Comparison of ENCODE assay signal across 8 mouse cellular contexts in genomic region chr1:71652551-71653399, GRCm38 (mm10). TPM values are rescaled to one million over a fixed set of nuclear protein-coding genes. Genes with fewer than 3 reads are reported as not detected.
DNase-seq lines count a peak whose midpoint lies in the region; ATAC-seq lines count a peak whose summit lies in the region.

Fn1 (minus strand) TSS chr1:71653200.

- no peaks in the 10 kb centered on the region for H3K9me3 ChIP-seq in embryonic facial prominence, embryonic 11.5 days (replicated peaks; ENCODE audit: control insufficient read depth, low read length)
- H3K9me3 ChIP-seq in intestine, embryonic 16.5 days (ENCODE audit: control insufficient read depth, low read length): no peaks in the 10 kb centered on the region
- H3K9me3 ChIP-seq in midbrain, embryonic 10.5 days (replicated peaks): no peaks in the 10 kb centered on the region

- peaks cover 2% of the 10 kb centered on the region; the same call in 1 of the 2 replicates for H3K4me1 ChIP-seq in embryonic facial prominence, embryonic 11.5 days (ENCODE audit: control insufficient read depth, insufficient read depth, low read length)
- peaks cover 12% of the 10 kb centered on the region for H3K4me1 ChIP-seq in intestine, embryonic 16.5 days (ENCODE audit: control insufficient read depth, insufficient read depth, low read length)
- H3K4me1 ChIP-seq in midbrain, embryonic 10.5 days: peaks cover 29% of the 10 kb centered on the region

- no peaks in the 10 kb centered on the region; the same call in 1 of the 2 replicates for H3K36me3 ChIP-seq in embryonic facial prominence, embryonic 11.5 days (replicated peaks; ENCODE audit: control insufficient read depth, insufficient read depth, low read depth, low read length)
- no peaks in the 10 kb centered on the region for H3K36me3 ChIP-seq in intestine, embryonic 16.5 days (ENCODE audit: control insufficient read depth, insufficient read depth, low read length)
- H3K36me3 ChIP-seq in midbrain, embryonic 10.5 days: peaks cover 28% of the 10 kb centered on the region

- under 1% methylated on average over 62 of the region's 63 CpGs for WGBS in embryonic facial prominence, embryonic 11.5 days
- WGBS in intestine, embryonic 16.5 days: under 1% methylated on average over 63 of the region's 63 CpGs
- under 1% methylated on average over 60 of the region's 63 CpGs for WGBS in midbrain, embryonic 10.5 days

- peak within 1 kb of the TSS; percentile 97 for H3K27ac ChIP-seq in embryonic facial prominence, embryonic 11.5 days (replicated peaks; ENCODE audit: low read depth, low read length)
- peak within 1 kb of the TSS; percentile 90 for H3K27ac ChIP-seq in intestine, embryonic 16.5 days (ENCODE audit: low read length)
- peak within 1 kb of the TSS; percentile 97 for H3K27ac ChIP-seq in midbrain, embryonic 10.5 days (replicated peaks)

- peak within 1 kb of the TSS; percentile 71 for H3K4me3 ChIP-seq in embryonic facial prominence, embryonic 11.5 days (ENCODE audit: low read depth, low read length)
- peak within 1 kb of the TSS; percentile 68 for H3K4me3 ChIP-seq in intestine, embryonic 16.5 days (ENCODE audit: low read length)
- peak within 1 kb of the TSS; percentile 79 for H3K4me3 ChIP-seq in midbrain, embryonic 10.5 days

- ATAC-seq in embryonic facial prominence, embryonic 11.5 days (replicated peaks; ENCODE audit: insufficient number of reproducible peaks, low FRiP score, low TSS enrichment, low read depth): peak; percentile 97
- ATAC-seq in intestine, embryonic 16.5 days: peak; percentile 91
- ATAC-seq in inflammation-experienced regulatory T-cells, adult 6 months: no peak

- peak within 1 kb of the TSS; percentile 94 for H3K9ac ChIP-seq in embryonic facial prominence, embryonic 11.5 days (replicated peaks; ENCODE audit: low read length)
- H3K9ac ChIP-seq in intestine, embryonic 16.5 days (ENCODE audit: low read depth, low read length): peak within 1 kb of the TSS; percentile 83

- peak within 1 kb of the TSS; percentile 75 for H3K4me2 ChIP-seq in embryonic facial prominence, embryonic 11.5 days (ENCODE audit: low read depth, low read length)
- H3K4me2 ChIP-seq in intestine, embryonic 16.5 days (ENCODE audit: low read depth, low read length): peak within 1 kb of the TSS; percentile 94

- peak; percentile 83 for DNase-seq in adrenal gland, postnatal 14 days
- peak; percentile 98 for DNase-seq in embryonic facial prominence, embryonic 11.5 days (ENCODE audit: low spot score)
- no peak for DNase-seq in gonadal fat pad, adult 2 months (ENCODE audit: low read depth)
- peak; percentile 81 for DNase-seq in left cerebral cortex, postnatal 4 days
- peak; percentile 95 for DNase-seq in midbrain, embryonic 10.5 days (ENCODE audit: low spot score)
- DNase-seq in skeletal muscle tissue, adult 2 months (ENCODE audit: low read depth, low spot score): peak; percentile 81

- intact Hi-C loops in left cerebral cortex, postnatal 4 days (cut with DNase I): no loop called here

- H3K27me3 ChIP-seq in embryonic facial prominence, embryonic 11.5 days (ENCODE audit: control insufficient read depth, insufficient read depth, low read length): no peaks in the 10 kb centered on the region
- no peaks in the 10 kb centered on the region for H3K27me3 ChIP-seq in intestine, embryonic 16.5 days (replicated peaks; ENCODE audit: control insufficient read depth, insufficient read depth, low read length)
- H3K27me3 ChIP-seq in midbrain, embryonic 10.5 days (ENCODE audit: low read depth, poor library complexity, severe bottlenecking): peaks cover 6% of the 10 kb centered on the region; the same call in 1 of the 2 replicates

RNA-seq across cellular contexts. Expression of gene Fn1, which starts in this region (rescaled TPM):
- 178 and 299 TPM in 2 replicates for total RNA-seq in adrenal gland, postnatal 14 days (2021)
- 125 TPM in 2 replicates for polyA plus RNA-seq in embryonic facial prominence, embryonic 11.5 days (2014; fragmentation: Nextera tagmentation; extraction: Ambion mirVana)
- 126 and 131 TPM in 2 replicates for polyA plus RNA-seq in gonadal fat pad, adult 2 months (2012; rRNA removed)
- 63.2 and 64.2 TPM in 2 replicates for polyA plus RNA-seq in intestine, embryonic 16.5 days (2015; fragmentation: Nextera tagmentation; extraction: Ambion mirVana)
- 100 to 1,000 TPM; 142 to 143 TPM for total RNA-seq in left cerebral cortex, postnatal 4 days (2021)
- 84.4 and 89.0 TPM in 2 replicates for polyA plus RNA-seq in midbrain, embryonic 10.5 days (2016; fragmentation: Nextera tagmentation; extraction: Ambion mirVana)
- under 1 TPM in 2 of 3 experiments, not detected in 1; 0.40 to 0.49 TPM for polyA plus RNA-seq in inflammation-experienced regulatory T-cells, adult 6 months (2017; shearing (Covaris generic))

Comparison
In these comparisons a context has a peak if more than half of its experiments do, and no peak if none do; other contexts are left out.
1. RNA of gene Fn1 (polyA plus RNA-seq): 126 to 131 TPM in gonadal fat pad, adult 2 months, 125 TPM in embryonic facial prominence, embryonic 11.5 days, 84.4 to 89.0 TPM in midbrain, embryonic 10.5 days and 63.2 to 64.2 TPM in intestine, embryonic 16.5 days; 0.40 to 0.49 TPM in inflammation-experienced regulatory T-cells, adult 6 months; every median in the first group is over 10 times any median in the second.
2. Peak in every context shown above with its lines, with median percentiles within 50 percentile points of each other: H3K27ac ChIP-seq and H3K4me3 ChIP-seq.